Mouse (Mus musculus): ENCODE data around the gene Gcnt2.

- TF ChIP-seq CTCF (IDR thresholded peaks at IDR 0.05; ENCODE audit: control insufficient read depth, insufficient read depth, low read length), result peak; percentile 95
- no peak for TF ChIP-seq POLR2A (IDR thresholded peaks at IDR 0.05; ENCODE audit: borderline replicate concordance, control insufficient read depth, low read depth, low read length)
Measured at GRCm38 (mm10) chr13:40977609-40978008, 118.1 kb downstream of the Gcnt2 start.

Measured in bone marrow, adult 2 months (tissue).